Mouse (Mus musculus): Measurements from ENCODE around the gene Polr3a. TPM values are rescaled to one million over a fixed set of nuclear protein-coding genes. Genes with fewer than 3 reads are reported as not detected.

Gene Polr3a
- polyA plus RNA-seq, 1 experiment from 2014 or later, result 19.4 TPM

- no peaks in the 10 kb centered on the region for H3K36me3 ChIP-seq
- 23% methylated on average over 18 of the region's 18 CpGs for WGBS
- peak overlapping the region; percentile 34 for H3K4me2 ChIP-seq
- peaks cover 20% of the 10 kb centered on the region for H3K4me1 ChIP-seq
- H3K9me3 ChIP-seq, result 0 out of 2 replicates have a peak, but pooled peaks cover 4% of the 10 kb centered on the region
- H3K27ac ChIP-seq, result no peak overlapping the region; the same call in 1 of the 2 replicates
- H3K9ac ChIP-seq, result no peak overlapping the region
- H3K4me3 ChIP-seq, result peak overlapping the region; percentile 13; the same call in 1 of the 2 replicates
- no peak for ATAC-seq (ENCODE audit: insufficient number of reproducible peaks, low FRiP score, low TSS enrichment, low read depth)
- H3K27me3 ChIP-seq, result no peaks in the 10 kb centered on the region
Observed at GRCm38 (mm10) chr14:24508070-24508773, 21.4 kb upstream of the Polr3a start.

- 41% methylated on average over 14 of the region's 14 CpGs for WGBS
- no peak overlapping the region for H3K9ac ChIP-seq
- H3K4me1 ChIP-seq, result peaks cover 20% of the 10 kb centered on the region
- ATAC-seq (ENCODE audit: insufficient number of reproducible peaks, low FRiP score, low TSS enrichment, low read depth), result no peak
- no peak overlapping the region for H3K4me2 ChIP-seq
- 0 out of 2 replicates have a peak, but pooled peaks cover 4% of the 10 kb centered on the region for H3K9me3 ChIP-seq
- no peaks in the 10 kb centered on the region for H3K27me3 ChIP-seq
- no peak overlapping the region for H3K4me3 ChIP-seq
- no peaks in the 10 kb centered on the region for H3K36me3 ChIP-seq
- H3K27ac ChIP-seq, result no peak overlapping the region
Observed at GRCm38 (mm10) chr14:24507452-24508069, 20.7 kb upstream of the Polr3a start.

- Histone ChIP-seq H3K9ac (no peak overlapping the region; the same call in 1 of the 2 replicates), H3K4me3 (no peak overlapping the region), H3K27me3 (no peaks in the 10 kb centered on the region), H3K27ac (peak overlapping the region; percentile 73), H3K4me1 (peaks cover 17% of the 10 kb centered on the region), H3K36me3 (peaks cover 32% of the 10 kb centered on the region), H3K9me3 (no peaks in the 10 kb centered on the region), H3K4me2 (no peak overlapping the region)
- no peak for ATAC-seq (ENCODE audit: insufficient number of reproducible peaks, low FRiP score, low TSS enrichment, low read depth)
- 62% methylated on average over 4 of the region's 4 CpGs for WGBS
Observed at GRCm38 (mm10) chr14:24501256-24501655, 14.4 kb upstream of the Polr3a start.

GRCm38 (mm10) chr14:24500845-24501186 lies 14.0 kb upstream of the Polr3a start:
- peak overlapping the region; percentile 39 for H3K9ac ChIP-seq
- H3K27ac ChIP-seq, result peak overlapping the region; percentile 73
- no peaks in the 10 kb centered on the region for H3K9me3 ChIP-seq
- no peaks in the 10 kb centered on the region for H3K27me3 ChIP-seq
- H3K36me3 ChIP-seq, result peaks cover 36% of the 10 kb centered on the region
- 0 out of 2 replicates have a peak overlapping the region, but pooled peaks have one; percentile 11 for H3K4me3 ChIP-seq
- H3K4me2 ChIP-seq, result peak overlapping the region; percentile 26
- peaks cover 17% of the 10 kb centered on the region for H3K4me1 ChIP-seq
- WGBS, result 13% methylated on average over 8 of the region's 8 CpGs
- ATAC-seq (ENCODE audit: insufficient number of reproducible peaks, low FRiP score, low TSS enrichment, low read depth), result no peak

- peak; percentile 27; the same call in 1 of the 2 replicates for ATAC-seq (ENCODE audit: insufficient number of reproducible peaks, low FRiP score, low TSS enrichment, low read depth)
- Histone ChIP-seq H3K4me3 (0 out of 2 replicates have a peak overlapping the region, but pooled peaks have one; percentile 11), H3K4me1 (peaks cover 17% of the 10 kb centered on the region), H3K27ac (peak overlapping the region; percentile 73), H3K36me3 (peaks cover 42% of the 10 kb centered on the region), H3K4me2 (peak overlapping the region; percentile 26), H3K9ac (peak overlapping the region; percentile 39; the same call in 1 of the 2 replicates), H3K9me3 (no peaks in the 10 kb centered on the region), H3K27me3 (no peaks in the 10 kb centered on the region)
- WGBS, result 11% methylated on average over 18 of the region's 18 CpGs
Observed at GRCm38 (mm10) chr14:24500091-24500844, 13.4 kb upstream of the Polr3a start.

- Histone ChIP-seq H3K4me3 (no peak overlapping the region), H3K4me1 (peaks cover 19% of the 10 kb centered on the region), H3K9ac (no peak overlapping the region), H3K9me3 (no peaks in the 10 kb centered on the region), H3K36me3 (peaks cover 48% of the 10 kb centered on the region), H3K4me2 (no peak overlapping the region), H3K27ac (0 out of 2 replicates have a peak overlapping the region, but pooled peaks have one; percentile 30), H3K27me3 (no peaks in the 10 kb centered on the region)
- 35% methylated on average over 9 of the region's 9 CpGs for WGBS
- no peak for ATAC-seq (ENCODE audit: insufficient number of reproducible peaks, low FRiP score, low TSS enrichment, low read depth)
Observed at GRCm38 (mm10) chr14:24499478-24499877, 12.6 kb upstream of the Polr3a start.

GRCm38 (mm10) chr14:24498561-24499255 lies 11.8 kb upstream of the Polr3a start:
- Histone ChIP-seq H3K9ac (no peak overlapping the region), H3K4me3 (no peak overlapping the region), H3K36me3 (peaks cover 56% of the 10 kb centered on the region), H3K9me3 (no peaks in the 10 kb centered on the region), H3K27me3 (no peaks in the 10 kb centered on the region), H3K4me2 (no peak overlapping the region), H3K4me1 (peaks cover 27% of the 10 kb centered on the region), H3K27ac (0 out of 2 replicates have a peak overlapping the region, but pooled peaks have one; percentile 30)
- no peak for ATAC-seq (ENCODE audit: insufficient number of reproducible peaks, low FRiP score, low TSS enrichment, low read depth)
- WGBS, result 63% methylated on average over 5 of the region's 5 CpGs

- peaks cover 39% of the 10 kb centered on the region for H3K4me1 ChIP-seq
- no peaks in the 10 kb centered on the region for H3K27me3 ChIP-seq
- H3K4me2 ChIP-seq, result no peak overlapping the region
- H3K36me3 ChIP-seq, result peaks cover 67% of the 10 kb centered on the region
- H3K9ac ChIP-seq, result no peak overlapping the region
- peak overlapping the region; percentile 50; the same call in 1 of the 2 replicates for H3K27ac ChIP-seq
- ATAC-seq (ENCODE audit: insufficient number of reproducible peaks, low FRiP score, low TSS enrichment, low read depth), result no peak
- H3K4me3 ChIP-seq, result no peak overlapping the region
- WGBS, result 74% methylated on average over 1 of the region's 1 CpGs
- no peaks in the 10 kb centered on the region for H3K9me3 ChIP-seq
Observed at GRCm38 (mm10) chr14:24497443-24497842, 10.6 kb upstream of the Polr3a start.

- H3K4me3 ChIP-seq, result no peak overlapping the region
- WGBS, result 87% methylated on average over 1 of the region's 1 CpGs
- H3K4me2 ChIP-seq, result no peak overlapping the region
- no peak overlapping the region for H3K9ac ChIP-seq
- no peak overlapping the region for H3K27ac ChIP-seq
- peaks cover 72% of the 10 kb centered on the region for H3K36me3 ChIP-seq
- peaks cover 45% of the 10 kb centered on the region for H3K4me1 ChIP-seq
- no peak for ATAC-seq (ENCODE audit: insufficient number of reproducible peaks, low FRiP score, low TSS enrichment, low read depth)
- H3K9me3 ChIP-seq, result no peaks in the 10 kb centered on the region
- H3K27me3 ChIP-seq, result no peaks in the 10 kb centered on the region
Observed at GRCm38 (mm10) chr14:24496507-24496906, 9.6 kb upstream of the Polr3a start.

GRCm38 (mm10) chr14:24493256-24493655 lies 6.4 kb upstream of the Polr3a start:
- H3K4me1 ChIP-seq, result peaks cover 38% of the 10 kb centered on the region
- H3K4me3 ChIP-seq, result no peak overlapping the region
- H3K36me3 ChIP-seq, result peaks cover 60% of the 10 kb centered on the region
- no peak overlapping the region for H3K27ac ChIP-seq
- H3K27me3 ChIP-seq, result no peaks in the 10 kb centered on the region
- no peak for ATAC-seq (ENCODE audit: insufficient number of reproducible peaks, low FRiP score, low TSS enrichment, low read depth)
- no peak overlapping the region for H3K9ac ChIP-seq
- H3K4me2 ChIP-seq, result no peak overlapping the region
- 84% methylated on average over 9 of the region's 9 CpGs for WGBS
- no peaks in the 10 kb centered on the region for H3K9me3 ChIP-seq

GRCm38 (mm10) chr14:24491266-24491981 lies 4.6 kb upstream of the Polr3a start:
- peaks cover 31% of the 10 kb centered on the region for H3K4me1 ChIP-seq
- ATAC-seq (ENCODE audit: insufficient number of reproducible peaks, low FRiP score, low TSS enrichment, low read depth), result no peak
- no peaks in the 10 kb centered on the region for H3K9me3 ChIP-seq
- peaks cover 42% of the 10 kb centered on the region for H3K36me3 ChIP-seq
- H3K27me3 ChIP-seq, result no peaks in the 10 kb centered on the region
- H3K4me2 ChIP-seq, result peak overlapping the region; percentile 76
- H3K9ac ChIP-seq, result peak overlapping the region; percentile 90
- H3K27ac ChIP-seq, result peak overlapping the region; percentile 86
- peak overlapping the region; percentile 79 for H3K4me3 ChIP-seq
- WGBS, result 3% methylated on average over 11 of the region's 11 CpGs

Data from limb, embryonic 15.5 days (tissue).